Mouse (Mus musculus) heart, adult 8-10 months (tissue): ENCODE data around the gene Tbpl2. TPM values are rescaled to one million over a fixed set of nuclear protein-coding genes. Genes with fewer than 3 reads are reported as not detected.
A peak's percentile ranks its signal among the peaks of the same experiment; 100 is the strongest.

ENCODE experiments used
- DNase-seq: peaks from one replicate; pipeline ENCODE4 v3.0.0; 2022; ENCODE audit warnings: low spot score
- total RNA-seq, 4 experiments: library from RNA; stranded (reverse); gene quantifications; 2 replicates each; pipeline ENCODE4 v1.2.4; 2022

Tbpl2 gene
- total RNA-seq: not detected

DNA sequence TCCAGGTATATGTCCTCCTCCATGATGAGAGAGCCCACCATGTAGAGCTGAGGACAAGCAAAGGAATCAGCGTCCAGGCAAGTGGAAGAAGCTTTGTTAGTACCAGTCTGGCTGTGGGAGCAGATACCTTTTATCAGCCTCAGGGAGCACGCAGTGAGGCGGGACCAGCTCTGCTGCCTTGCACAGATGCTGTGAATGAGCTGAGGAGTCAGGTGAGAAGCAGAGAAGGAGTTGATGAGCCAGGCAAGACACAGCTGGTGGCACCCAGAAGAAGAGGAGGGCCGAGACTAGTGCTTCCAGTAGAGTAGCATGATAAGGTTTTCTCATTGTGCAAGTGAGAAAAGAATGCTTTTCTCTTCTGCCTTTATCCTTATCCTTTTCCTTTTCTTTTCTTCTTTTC is at the start of gene Tbpl2:
Tbpl2 (minus strand) TSS at position 101 of the 400 bp plus-strand sequence.
- no peak for DNase-seq

DNA sequence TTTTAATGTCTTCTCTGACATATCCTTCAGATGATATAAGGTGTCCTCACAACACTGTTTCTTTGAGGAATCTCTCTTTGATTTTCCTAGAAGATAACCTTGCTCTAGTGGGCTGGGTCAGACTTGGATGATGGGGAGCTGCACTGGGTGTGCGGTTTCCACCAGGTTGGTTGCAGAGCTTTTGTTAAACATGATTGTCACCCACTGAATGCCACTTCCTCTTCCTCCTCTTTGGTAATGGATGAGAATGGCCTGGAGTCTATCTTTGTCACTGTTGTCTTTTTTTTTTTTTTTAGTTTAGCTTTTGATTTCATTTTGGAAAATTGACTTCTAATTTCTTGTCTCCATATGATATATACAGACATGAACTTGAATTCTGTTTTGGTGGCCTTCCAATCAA is 38.0 kb upstream of the Tbpl2 start:
- DNase-seq: no peak

GRCm38 (mm10) chr2:24109085-24109484 is 12.7 kb upstream of the Tbpl2 start:
- DNase-seq: no peak

DNA sequence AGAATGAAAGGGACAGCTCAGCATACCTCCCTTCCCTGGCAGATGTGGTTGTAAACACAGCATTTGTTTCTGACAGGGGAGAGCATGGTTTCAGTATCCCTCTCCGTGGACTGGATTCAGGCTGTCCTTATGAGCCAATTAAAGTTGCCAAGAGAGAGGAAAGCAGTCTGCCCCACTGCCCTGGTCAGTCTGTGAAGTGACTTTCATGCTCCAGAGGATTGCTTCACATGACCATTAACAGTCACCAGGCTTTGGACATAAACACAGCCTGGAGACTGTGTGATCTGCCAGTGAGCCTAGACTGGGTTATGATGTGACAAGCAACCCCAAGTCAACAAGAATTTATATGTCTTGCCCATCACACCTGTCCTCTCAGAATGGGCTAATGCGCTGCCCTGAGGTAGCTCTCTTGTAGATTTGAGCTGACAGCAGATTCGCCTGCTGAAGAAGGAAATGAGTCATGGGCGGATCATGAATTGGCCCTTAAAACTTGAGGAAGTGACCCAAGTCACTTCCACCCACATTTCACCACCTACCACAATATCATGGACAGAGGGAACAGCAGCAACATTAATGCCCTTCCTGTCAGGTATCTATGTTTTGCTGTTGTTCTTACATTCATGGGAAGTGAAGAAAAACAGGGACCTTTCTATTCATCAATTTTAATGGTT is 7.4 kb upstream of the Tbpl2 start:
- DNase-seq: no peak

DNA sequence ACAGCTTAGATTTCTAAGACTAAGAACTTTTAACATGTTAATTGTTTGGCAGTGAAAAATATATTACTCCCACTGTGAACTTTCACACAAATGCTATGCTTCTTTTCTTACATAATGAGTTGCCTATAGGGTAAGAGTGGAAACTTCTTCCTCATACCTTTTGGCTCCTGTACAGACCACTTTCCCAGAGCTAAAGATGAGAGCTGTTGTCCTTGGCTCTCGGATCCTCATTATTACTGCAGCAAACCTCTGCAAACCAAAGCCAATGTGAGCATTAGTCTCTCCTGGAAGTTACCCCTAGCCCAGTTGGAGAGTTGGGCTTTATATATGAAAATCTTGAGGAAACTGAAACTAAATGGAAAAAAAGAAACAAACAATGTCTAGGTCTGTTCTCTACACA is 5.5 kb downstream of the Tbpl2 start:
- no peak for DNase-seq

DNA sequence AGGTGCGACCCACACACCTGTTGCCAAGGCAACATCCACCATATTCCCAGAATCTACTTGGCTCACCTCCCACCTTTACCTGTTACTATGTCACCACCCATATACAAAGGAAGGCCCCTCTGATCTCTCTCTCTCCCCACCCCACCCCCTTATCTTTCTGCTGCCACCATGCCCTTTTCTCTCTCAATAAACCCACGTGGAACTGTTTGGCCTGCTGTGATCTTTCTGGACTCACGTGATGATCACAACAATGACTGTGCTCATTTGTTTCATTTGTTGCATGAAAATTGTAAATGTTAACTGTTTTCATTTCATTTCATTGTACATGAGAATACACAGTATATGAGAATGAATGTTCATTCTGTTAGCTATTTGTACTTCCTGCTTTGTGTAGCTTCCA is 45.9 kb downstream of the Tbpl2 start:
- DNase-seq: no peak

GRCm38 (mm10) chr2:24049344-24049990 is 46.9 kb downstream of the Tbpl2 start, which contains the start of gene Hnmt:
Hnmt (minus strand) TSS chr2:24049394.
- peak; percentile 4 for DNase-seq

- peak; percentile 44 for DNase-seq
Observed at GRCm38 (mm10) chr2:24048480-24049097, 47.8 kb downstream of the Tbpl2 start.

DNA sequence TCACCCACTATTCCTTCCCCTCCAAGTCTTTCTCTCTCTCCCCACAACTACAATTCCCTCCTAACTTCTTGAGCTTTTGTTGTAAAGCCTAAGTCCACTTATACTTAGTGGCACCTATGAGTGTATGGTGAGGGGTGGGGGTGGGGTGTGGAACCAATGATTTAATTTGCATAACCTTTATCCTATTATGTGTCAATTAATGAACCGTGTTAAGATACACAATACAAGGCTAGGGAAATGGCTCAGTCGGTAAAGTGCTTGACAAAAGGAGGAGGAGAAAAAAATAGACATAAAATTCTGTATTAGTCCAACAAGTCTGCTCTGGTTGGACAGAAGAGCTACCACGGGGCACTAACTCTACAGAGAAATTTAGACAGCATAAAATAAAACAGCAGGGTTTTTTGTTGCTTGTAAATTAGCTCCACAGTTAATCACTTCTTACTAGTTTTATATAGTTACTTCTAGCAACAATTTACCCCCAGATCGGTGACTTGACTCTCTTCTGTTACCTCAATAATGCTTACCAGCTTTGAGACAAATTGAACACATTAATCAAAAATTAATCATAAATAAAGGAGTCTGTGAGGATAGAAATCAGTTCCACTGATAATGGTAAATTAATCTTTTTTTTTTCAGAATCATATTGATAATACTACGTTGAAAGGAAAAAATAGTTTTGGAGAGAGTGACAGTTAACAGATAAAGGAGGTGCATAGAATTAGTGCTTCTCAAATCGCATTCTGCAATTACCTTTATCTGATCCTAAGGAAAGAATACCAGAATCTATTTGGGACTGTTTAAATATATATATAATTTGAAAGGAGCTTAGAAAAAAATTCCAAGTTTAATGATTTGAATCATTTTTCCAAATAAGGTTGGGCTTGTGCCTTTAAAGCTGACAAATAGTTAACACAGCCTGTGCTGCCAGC is 48.6 kb downstream of the Tbpl2 start:
- DNase-seq: no peak

DNA sequence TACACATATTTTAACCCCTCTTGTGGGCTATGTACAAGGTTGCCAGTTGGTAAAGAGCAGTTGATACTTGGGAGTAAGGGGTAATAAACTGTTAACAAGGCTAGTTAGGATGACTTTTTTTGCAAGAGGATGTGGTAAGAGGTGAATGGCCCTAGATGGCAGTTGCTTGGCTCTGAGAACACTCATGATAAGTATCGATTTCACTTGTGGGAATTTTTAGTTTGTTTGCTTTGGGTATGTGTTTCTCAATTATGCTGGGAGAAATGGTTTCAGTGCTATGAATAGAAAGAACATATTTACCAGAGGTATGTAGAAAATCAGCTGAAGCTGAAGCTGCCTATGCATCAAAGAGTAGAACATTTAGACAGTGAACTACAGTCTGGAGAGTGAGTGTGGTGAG is 53.5 kb downstream of the Tbpl2 start:
- DNase-seq: no peak

DNA sequence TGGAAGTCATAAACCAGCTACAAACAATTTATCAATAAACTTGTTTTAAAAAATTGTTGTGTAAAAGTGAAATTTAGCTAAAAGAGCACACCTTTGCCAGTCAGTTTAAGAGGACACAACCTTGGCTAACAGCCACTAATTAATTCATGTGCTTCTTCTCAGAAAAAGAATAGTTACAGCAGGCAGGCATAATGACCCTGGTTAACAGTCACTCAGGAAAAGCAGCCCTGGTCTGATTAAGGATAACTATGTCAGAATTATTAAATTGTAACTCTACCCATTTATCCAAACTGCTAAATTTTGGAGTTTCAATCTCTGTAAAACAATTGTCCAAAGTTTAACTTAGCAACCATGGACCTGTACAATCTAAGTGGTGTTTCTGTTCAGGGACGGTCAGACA is 55.9 kb downstream of the Tbpl2 start:
- DNase-seq: no peak

Other genes starting within 250 kb of the Tbpl2 start
- gene Hnmt, start 47.2 kb downstream of the Tbpl2 start, total RNA-seq: 10 to 100 TPM; 15.9 to 22.8 (median 19.4) TPM
- not detected for gene Il1f8, start 56.6 kb upstream of the Tbpl2 start, total RNA-seq
- gene Il1f9, start 89.9 kb upstream of the Tbpl2 start, total RNA-seq: under 1 TPM in 1 of 4 experiments, not detected in 3; 0.17 TPM
- not detected for gene Il1f6, start 118.8 kb upstream of the Tbpl2 start, total RNA-seq
- gene Il1f5, start 180.4 kb upstream of the Tbpl2 start, total RNA-seq: not detected
- gene Il1f10, start 194.6 kb upstream of the Tbpl2 start, total RNA-seq: not detected
- under 1 TPM in 1 of 4 experiments, not detected in 3; 0.23 TPM for gene Il1rn, start 240.3 kb upstream of the Tbpl2 start, total RNA-seq